Mouse (Mus musculus): Measurements from ENCODE around the gene Zfand6.

Gene Zfand6

DNA sequence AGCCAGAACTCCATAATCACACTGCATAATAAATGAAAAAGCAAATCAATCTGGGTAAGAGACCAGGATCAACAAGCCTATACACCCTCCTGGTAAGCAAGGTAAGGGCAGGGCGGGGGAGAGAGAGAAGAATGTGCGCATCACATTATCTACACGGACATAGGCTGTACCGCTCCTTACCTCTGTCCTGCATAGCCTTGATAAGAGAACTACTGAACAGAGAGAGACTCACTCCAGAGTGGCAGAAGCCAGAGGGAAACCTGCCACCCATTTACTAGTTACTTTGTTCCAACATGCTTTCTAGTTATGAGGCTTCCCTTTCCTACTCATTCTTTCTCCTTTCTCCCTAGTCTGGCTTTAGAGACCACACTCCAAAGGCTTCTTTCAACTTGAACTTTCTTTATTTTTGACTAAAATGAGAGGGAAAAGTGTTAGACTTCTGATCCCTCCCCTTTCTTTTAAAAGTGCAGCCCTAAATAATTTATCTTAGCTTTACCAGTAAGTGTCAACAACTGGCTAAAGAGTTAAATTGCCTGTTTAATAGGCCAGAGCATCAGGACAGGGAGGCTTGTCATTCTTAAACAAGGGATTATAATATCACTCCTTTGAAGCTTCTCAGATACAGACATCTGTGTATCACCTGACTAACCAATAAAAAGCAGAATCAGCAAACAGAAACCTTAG, 38.3 kb downstream of the Zfand6 start:
- no peak for DNase-seq (ENCODE audit: low read depth)

DNA sequence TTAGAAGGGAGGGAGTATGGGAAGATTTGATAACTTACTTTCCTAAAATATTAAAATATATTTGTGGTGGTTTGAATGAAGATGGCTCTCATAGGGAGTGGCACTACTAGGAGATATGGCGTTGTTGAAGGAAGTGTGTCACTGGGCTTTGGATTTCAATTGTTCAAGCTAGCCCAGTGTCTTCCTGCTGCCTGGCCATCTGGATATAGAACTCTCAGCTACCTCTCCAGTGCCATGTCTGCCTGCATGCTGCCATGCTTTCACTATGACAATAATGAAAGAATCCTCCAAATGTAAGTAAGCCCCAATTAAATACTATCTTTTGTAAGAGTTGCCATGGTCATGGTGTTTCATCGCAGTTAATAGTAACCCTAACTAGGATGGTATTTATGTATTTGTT, 40.7 kb downstream of the Zfand6 start:
- no peak for DNase-seq (ENCODE audit: low read depth)

DNA sequence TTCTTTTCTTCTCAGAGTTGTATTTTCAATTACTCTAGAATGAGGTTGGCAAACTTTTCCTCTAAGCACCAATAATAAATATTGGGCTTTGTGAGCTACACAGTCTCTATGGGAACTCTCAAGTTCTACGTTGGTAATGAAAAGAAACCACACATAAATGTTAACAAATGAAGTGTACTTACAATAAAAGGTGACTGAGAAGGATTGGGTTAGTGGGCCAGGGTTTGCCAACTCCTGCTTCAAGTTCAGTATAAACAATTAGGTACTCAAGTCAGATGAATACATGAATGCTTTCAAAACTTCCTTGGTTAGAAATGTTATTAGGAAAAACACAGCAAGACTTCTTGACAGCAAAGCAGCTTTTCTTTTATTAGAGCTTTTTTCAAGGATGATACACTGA, 43.5 kb downstream of the Zfand6 start:
- no peak for DNase-seq (ENCODE audit: low read depth)

DNA sequence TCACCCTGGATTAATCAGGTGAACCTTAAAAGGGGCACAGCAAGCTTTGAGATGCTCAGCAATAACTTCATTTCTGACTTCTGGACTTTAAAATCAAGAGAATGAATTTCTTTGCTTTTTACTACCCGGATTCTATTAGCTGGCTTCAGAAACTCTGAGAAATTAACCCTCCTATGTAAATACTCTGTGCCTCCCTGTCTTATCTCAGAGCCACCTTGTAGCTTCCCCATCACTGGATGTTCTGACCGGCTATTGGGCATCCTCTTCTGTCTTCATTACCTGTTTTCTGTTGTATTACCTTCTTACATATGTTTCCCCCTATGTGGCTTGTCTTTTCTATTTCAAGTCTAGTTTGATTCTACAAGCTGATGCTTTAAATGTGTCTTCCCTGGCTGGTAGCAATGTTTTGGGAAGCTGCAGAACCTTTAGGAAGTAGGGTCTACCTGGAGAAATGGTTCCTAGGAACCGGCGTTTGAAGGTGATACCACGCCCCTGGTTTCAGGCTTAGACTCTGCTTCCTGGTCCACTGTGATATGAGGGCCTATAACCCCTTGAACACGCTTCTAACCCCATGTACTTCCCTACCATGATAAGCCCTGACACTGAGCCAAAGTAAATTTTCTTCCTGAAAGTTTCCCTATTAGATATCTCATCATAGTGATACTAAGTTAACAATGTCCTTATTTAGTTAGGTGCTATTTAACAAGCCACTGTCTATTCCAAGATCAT, 46.3 kb downstream of the Zfand6 start:
- DNase-seq (ENCODE audit: low read depth): no peak

DNA sequence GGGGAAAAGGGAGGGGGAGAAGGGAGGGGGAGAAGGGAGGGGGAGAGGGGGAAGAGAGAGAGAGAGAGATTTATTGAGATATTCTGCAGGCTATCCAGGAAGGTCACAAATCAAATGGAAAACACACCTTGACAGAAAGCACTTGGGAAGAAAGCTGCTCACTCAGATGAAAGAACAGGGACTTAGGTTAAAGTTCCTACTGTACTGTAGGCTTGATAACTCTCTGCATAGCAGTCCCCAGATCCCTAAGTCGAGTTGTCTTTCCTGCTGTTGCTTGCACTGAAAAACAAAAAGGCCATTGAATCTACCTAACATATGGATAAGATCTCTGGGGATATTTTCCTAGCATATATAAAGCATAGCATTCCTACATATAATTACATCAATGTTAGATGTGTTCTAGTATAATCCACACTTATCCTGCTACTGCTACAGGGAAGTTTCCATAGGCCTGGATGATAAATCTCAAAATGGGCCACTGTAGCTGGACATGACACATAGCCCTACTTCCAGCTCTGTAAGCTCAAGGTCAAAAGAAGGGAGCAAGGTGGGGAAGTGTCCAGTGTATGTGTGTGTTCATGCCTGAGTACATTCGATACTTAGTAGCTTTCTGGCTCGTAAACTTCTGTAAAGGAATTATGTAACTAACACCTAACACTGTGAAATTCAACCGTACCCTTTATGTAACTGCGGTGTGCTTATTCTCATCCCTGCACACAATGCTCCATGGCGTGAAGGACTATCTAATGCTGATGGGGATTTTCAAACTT, 47.4 kb downstream of the Zfand6 start:
- peak; percentile 14 for DNase-seq (ENCODE audit: low read depth)

DNA sequence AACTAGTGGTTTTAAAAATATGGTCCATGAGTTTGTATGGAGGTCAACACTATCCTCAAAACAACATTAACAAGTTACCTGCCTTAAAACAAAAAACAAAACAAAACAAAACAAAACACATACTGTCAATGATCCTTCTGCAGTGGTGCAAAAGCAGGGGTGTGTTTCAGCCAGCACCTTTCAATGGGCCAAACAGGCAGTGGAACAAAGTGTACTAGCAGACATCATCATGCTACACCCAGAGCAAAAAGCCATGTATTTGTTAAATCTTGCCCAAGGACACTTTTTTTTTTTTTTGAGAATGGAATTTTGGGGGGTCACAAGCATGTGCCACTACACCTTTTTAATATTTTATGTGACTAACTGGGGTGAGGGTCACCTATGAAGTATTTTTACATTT, 52.8 kb downstream of the Zfand6 start:
- DNase-seq (ENCODE audit: low read depth): no peak

DNA sequence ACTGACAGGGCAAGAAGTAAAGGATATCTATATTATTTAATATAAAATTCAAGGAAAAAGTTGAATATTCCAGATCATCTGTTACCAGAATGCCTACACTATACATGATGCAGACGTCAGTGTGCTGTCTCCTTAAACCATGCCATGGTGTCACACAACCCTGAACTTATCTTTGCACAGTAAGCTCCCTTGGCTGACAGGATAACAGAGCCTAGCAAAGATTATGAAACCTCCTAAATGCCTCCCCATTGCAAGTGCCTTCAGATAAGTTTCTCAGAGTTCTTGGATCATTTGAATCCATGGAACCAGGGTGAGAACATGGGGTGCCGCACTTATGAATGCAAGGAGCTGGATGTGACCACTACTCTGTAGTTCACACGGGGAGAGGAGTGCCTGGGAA, 57.9 kb downstream of the Zfand6 start:
- DNase-seq (ENCODE audit: low read depth): no peak

DNA sequence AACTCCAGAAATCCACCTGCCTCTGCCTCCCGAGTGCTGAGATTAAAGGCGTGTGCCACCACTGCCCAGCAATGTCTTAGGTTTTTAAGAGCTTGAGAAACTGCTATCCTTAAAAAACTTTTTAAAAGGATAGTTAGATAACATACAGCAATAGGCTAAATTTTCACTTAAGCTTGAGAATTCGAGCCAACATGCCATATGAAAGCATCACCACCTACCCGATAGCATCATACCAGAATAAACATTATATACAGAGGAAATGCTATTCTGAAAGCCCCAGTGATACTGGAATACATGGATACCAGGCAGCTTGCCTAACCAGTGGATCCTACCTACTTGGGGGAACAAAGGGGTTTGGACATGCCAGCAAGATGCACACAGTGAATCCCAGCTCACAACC, 66.0 kb downstream of the Zfand6 start:
- no peak for DNase-seq (ENCODE audit: low read depth)

DNA sequence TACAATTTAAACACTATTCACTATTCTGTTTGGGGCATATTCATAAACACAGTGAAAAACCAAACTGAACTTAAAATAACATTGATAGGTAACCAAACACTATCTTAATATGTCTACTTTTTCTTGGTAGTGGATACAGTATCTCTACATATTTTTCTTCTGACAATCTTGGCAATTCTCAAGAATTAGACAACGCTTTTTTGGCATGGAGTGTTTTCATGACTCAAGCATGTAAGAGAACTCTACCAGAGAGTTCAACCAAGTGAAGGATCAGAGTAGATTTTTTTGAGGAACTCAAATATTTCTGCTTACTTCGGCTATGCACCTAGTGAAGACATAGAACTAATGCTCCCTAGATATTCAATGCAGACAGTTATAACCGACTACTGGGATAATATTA, 68.8 kb downstream of the Zfand6 start:
- no peak for DNase-seq (ENCODE audit: low read depth)

DNA sequence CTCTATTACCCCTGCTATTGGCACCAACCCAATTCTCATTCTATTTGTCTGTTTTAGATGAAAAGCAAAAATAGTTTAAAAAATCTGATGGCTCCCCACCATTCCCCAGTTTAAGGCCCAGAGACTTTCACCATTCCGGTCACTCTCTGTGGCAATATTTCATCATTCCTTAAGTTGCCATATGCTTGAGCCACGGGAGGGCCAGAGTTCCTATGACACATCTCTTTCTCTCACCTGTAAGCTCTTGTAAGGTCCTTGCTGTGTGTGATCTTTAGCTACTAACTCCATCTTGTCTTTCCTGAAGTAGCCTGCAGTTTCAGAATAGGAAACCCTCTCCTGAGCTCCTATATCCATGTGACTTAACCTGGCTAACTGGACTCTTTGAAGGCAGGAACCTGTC, 70.8 kb downstream of the Zfand6 start:
- no peak for DNase-seq (ENCODE audit: low read depth)

DNA sequence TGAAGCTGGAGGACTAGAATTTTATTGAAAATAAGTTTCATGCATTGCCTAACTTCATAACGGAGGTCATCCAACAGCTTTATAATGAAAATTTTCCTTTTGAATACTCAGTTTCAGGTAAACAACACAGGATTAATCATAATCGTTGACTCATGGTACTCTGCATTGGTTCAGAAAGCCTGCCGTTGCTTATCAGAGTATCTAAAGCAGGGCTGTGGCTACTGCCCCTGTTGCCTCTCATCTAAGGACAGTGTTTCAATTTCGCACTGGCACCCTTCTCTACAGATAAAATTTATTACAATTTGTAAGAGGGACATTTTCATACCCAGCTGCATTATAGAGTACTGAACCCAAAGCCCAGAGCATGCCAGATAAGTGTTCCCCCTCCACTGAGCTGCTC, 77.3 kb downstream of the Zfand6 start:
- DNase-seq (ENCODE audit: low read depth): peak; percentile 50

DNA sequence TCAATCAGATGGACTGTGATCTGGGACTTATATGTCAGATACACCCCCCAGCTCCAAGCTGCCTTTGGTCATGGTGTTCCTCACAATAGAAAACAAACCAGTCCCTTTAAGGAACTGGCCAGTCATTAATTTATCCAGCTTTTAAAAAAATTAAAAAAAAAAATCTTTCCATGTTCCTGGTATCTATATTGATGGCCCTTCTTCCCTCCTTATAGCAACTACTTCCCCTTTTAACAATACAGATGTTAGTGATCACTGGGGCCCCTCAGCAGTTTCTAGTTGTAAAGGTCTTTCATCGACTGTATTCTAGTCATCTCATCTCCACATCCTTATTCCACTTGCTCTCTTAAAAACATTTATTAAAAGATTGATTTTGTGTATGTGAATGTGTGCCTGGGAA, 78.2 kb downstream of the Zfand6 start:
- no peak for DNase-seq (ENCODE audit: low read depth)

DNA sequence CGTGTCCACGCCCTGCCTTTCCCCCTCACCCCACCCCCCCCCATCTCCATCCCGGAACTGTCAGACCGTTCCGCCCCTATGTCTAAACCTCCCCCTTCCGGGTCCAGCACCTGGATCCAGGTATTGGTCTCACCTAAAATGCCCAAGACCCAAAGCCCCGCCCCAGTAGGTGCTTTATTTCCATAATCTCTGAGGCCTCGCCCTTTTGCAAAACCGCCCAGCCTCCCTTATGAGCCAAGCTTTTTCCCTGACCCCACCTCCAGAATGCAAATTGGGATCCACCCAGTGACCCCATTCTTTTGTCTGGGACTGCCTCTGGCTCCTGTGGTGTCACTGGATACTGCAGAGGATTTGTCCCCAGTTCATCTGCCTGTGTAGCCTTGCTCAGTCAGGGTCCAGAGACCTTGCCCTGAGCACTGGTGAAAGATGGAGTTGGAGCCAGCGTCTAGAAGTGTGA, 83.4 kb downstream of the Zfand6 start, which contains the start of gene Fah:
Gene Fah, minus strand, starts transcription at position 430 of the 457 bp plus-strand sequence.
- no peak for DNase-seq (ENCODE audit: low read depth)

DNA sequence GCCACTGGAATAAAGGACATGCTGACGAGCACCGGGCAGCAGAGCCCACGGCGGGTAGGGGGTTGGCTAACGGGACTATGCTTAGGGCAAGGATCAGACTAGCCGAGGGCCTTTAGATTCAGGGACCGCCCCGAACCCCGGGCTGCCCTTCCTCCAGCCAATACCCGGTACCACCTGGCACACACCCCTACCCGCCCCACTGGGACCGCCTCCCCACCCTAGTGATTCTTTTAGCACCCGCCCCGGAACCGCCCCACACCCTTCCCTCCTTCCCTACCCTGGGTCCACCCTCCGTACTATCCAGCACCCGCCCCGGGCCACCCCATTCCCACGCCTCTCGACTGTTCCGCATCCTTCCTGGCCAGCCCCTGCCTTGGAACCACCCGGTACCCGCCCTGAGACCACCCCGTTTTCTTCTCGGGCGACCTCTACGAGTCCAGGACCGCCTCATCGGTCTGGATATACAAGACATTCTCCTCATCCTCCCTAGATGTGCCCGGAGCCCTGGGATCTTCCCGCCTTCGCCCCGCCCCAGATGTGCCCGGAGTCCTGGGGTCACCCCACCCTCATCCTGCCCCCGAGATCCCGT, 84.0 kb downstream of the Zfand6 start:
- no peak for DNase-seq (ENCODE audit: low read depth)

DNA sequence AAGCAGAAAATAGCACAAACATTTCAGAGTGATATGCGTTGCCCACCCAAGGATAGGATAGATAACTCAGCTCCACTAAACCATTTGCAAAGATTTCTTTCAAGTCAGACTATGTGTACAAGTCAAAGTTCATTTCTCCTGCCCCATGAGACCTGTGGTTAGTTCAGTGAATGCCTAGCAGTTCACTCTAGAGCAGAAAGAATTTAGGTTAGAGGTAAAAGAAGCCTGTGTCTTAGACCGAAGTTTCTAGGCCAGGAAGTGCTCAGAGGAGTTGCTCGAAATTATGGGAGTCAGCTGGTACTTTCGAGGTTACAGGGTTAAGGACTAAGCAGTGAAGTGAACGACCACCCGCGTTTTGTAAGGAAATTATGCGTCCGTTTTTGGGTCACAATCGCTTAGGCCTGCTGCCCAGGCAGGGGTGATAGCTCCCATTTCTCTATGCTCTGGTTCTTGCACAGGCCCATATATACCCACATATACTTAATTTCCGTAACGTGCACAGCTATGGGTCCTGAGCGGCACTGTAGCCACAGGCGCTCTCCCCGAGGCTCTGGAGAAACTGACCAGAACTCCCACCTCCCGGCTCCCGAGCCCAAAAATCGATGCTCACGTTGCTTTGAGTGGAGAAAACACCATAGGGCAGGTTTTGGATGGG, 84.6 kb downstream of the Zfand6 start:
- DNase-seq (ENCODE audit: low read depth): peak; percentile 6

DNA sequence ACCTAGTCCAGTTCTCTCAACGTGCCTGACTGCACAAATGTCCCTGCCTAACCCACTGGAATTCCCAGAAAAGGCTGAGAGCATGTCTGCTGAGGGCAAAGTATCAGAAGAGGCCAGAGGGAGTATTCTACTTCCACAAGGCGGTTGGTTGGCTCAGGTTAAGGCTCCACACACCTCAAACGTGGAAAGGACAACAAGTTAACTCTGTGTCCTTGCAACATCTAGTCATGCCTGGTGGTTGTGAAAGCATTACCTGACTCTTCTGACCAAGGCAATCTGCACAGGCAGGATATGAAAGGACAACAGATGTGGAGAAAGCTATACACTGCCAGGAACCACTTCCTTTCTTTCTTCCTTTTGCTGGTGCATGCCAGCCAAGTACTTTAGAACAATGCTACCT, 85.3 kb downstream of the Zfand6 start:
- DNase-seq (ENCODE audit: low read depth): peak; percentile 72

DNA sequence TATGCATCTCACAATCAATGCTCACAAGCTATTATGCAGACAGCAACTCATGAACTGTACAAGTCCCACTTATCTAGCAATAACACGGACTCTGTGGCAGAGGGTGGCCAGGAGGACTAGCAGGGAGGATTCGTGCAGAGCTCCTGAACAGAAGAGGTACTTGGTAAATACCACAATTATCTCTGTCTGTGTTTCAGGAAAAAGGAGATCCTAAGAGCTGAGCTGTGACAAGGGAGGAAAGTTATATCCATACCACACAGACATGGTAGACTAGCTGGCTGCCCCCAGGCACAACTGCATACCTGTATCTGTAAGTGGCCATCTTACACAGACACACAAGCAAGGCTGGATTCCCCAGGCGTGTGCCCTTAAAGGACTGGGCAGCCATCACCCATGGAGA, 88.4 kb downstream of the Zfand6 start:
- no peak for DNase-seq (ENCODE audit: low read depth)

DNA sequence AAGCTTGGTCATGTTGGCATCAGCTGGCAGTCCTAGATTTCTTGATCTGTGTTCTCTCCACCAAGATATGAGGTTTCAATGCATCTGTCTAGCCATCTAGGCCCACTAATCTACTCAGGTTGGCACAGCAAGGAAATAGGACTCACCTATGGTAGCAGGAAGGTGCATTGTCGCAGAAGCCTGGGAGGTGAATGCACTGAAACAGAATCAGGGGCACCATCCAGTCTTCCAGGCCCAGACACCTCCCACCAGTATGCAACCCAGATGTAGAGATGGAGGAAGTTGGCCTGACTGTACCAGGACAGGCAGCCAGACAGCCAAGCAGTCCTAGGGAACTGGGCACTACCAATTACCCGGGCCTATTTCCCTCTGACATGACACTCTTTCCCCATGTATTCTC, 89.1 kb downstream of the Zfand6 start:
- DNase-seq (ENCODE audit: low read depth): no peak

DNA sequence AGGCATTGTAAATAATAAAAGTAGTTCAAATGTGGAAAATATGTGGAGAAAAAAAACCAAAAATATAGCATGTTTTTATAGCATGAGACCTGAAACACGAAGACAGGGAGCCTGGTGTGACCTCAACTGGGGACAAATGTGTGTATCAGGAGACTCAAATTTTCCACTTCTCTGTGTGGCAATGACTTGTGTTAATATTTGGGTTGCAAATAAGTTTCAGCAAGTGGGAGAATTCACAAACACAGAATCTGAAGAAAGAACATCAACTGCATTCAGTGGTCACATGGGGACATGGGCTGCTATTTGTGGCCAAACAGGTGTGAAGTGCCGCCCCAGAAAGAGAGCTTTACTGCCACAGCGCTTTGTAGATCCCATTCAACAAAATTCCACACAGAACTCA, 93.1 kb downstream of the Zfand6 start:
- no peak for DNase-seq (ENCODE audit: low read depth)

DNA sequence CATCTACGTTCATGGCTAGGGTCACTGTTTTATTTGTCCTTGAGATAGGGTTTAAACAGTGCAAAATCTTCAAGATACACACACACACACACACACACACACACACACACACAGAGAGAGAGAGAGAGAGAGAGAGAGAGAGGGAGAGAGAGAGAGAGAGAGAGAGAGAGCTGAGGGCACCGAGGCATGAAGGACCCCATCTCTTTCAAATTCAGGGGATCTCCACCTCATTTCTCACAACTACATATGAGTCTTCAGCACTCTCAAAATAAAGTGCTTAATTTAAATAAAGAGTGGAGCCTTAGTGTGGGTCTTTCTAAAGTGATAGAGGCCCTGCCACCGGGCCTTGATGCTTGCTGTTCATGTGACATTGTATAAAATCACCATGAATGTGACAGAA, 93.8 kb downstream of the Zfand6 start:
- no peak for DNase-seq (ENCODE audit: low read depth)

DNA sequence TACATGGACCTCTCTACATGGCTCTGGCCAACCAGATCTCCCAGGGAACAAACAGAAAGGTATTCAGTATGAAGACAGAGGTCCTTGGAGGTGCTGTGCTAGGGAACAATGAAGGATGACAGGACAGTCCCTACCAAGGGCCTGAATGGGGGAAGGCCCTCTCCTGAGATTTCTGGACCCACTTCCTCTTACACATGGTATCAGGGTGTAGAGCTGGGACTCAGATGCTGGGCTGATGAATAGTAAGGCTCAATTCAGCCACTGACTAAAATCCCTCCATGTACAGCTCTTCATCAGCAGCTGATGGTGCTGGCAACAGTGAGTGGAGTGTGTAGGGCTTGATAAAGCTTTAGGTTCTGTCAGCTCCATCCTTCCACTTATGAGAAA, 94.8 kb downstream of the Zfand6 start:
- DNase-seq (ENCODE audit: low read depth): no peak

Measured in 416B (cell line).